Mouse (Mus musculus): Measurements from ENCODE around the gene Atp6v1e2. TPM values are rescaled to one million over a fixed set of nuclear protein-coding genes. Genes with fewer than 3 reads are reported as not detected.

The Atp6v1e2 gene
- polyA plus RNA-seq, 1 experiment from 2014 or later, result not detected

DNA sequence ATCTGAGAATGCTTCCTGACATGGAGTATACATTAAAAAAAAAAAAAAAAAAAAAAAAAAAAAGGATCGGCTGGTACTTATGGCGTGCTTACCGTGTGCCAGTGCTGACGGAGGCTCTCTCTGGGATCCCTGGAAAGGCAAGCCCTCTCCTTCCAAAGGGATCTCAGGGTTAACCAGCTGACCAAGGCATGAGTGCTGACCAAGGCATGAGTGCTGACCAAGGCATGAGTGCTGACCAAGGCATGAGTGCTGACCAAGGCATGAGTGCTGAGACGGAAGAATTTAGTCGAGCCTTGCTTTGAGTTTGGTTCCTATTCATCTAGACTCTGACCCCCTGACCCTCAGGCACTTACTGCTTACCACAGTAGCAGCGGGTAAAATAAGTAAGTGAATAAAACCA is 9.0 kb downstream of the Atp6v1e2 start:
- Histone ChIP-seq H3K4me2 (replicated peaks) (no peak overlapping the region), H3K27me3 (no peaks in the 10 kb centered on the region), H3K9ac (no peak overlapping the region), H3K27ac (replicated peaks) (no peak overlapping the region), H3K4me3 (replicated peaks) (no peak overlapping the region), H3K9me3 (replicated peaks) (no peaks in the 10 kb centered on the region), H3K4me1 (peaks cover 12% of the 10 kb centered on the region; the same call in 1 of the 2 replicates), H3K36me3 (no peaks in the 10 kb centered on the region)
- WGBS, result 59% methylated on average over 7 of the region's 7 CpGs
- ATAC-seq (ENCODE audit: insufficient number of reproducible peaks, low FRiP score, low TSS enrichment, low read depth), result no peak

DNA sequence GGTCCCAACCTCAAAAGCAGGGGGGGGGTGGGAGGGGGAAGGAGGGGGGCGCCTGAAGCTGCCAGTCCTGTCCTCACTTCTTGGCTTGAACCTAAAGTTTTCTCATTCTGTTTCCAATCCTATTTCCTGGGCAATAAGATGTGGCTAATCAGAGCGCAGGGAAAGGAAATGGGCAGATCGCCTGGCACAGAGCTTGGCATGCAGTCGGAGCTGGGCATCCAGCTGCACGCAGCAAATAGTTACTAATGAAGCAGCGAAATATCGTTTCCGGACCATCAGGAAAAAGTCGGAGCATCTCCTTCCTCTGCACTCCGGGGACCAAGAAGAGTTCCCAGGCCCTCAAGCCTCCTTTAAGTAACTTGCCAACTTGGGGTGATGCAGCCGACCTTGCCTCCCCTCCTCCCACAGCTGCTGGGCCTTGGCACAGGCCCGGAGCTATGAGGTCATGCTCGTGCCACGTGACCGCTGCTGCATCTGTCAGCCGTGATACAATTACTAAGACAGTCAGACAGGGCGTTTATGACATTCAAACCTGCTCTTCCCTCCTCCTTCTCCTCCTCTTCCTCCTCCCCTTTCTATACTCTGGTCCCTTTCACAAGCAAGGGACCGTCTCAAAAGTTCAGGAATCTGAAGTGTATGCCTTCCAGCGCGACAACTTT is 10.1 kb downstream of the Atp6v1e2 start:
- no peaks in the 10 kb centered on the region for H3K36me3 ChIP-seq
- peak overlapping the region; percentile 44 for H3K4me3 ChIP-seq (replicated peaks)
- WGBS, result 2% methylated on average over 20 of the region's 20 CpGs
- H3K27ac ChIP-seq (replicated peaks), result peak overlapping the region; percentile 73
- peaks cover 12% of the 10 kb centered on the region; the same call in 1 of the 2 replicates for H3K4me1 ChIP-seq
- peak overlapping the region; percentile 71 for H3K4me2 ChIP-seq (replicated peaks)
- ATAC-seq (ENCODE audit: insufficient number of reproducible peaks, low FRiP score, low TSS enrichment, low read depth), result peak; percentile 86
- H3K9me3 ChIP-seq (replicated peaks), result no peaks in the 10 kb centered on the region
- H3K9ac ChIP-seq, result peak overlapping the region; percentile 7; the same call in 1 of the 2 replicates
- H3K27me3 ChIP-seq, result no peaks in the 10 kb centered on the region

DNA sequence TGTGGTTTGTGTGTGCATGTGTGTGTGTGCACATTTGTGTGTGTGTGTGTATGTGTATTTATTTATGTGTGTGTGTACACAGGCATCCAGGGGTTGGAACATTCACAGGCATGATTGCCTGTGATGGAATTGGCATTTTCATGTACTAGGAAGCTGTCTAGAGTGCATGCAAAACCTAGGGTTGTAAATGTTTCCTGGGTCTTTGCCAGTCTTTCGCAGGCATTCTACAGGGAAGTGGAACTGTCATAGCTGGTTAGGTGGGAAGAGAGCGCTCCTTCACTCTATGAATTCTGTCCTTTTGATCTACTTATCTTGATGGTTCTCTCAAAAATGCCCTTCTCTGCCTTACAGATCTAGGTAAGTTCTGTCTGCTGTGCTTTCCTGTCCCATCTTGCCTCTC is 10.6 kb downstream of the Atp6v1e2 start:
- H3K9ac ChIP-seq, result no peak overlapping the region
- no peaks in the 10 kb centered on the region for H3K27me3 ChIP-seq
- H3K4me3 ChIP-seq (replicated peaks), result peak overlapping the region; percentile 44; the same call in 1 of the 2 replicates
- no peaks in the 10 kb centered on the region for H3K9me3 ChIP-seq (replicated peaks)
- H3K36me3 ChIP-seq, result no peaks in the 10 kb centered on the region
- no peak for ATAC-seq (ENCODE audit: insufficient number of reproducible peaks, low FRiP score, low TSS enrichment, low read depth)
- 44% methylated on average over 2 of the region's 2 CpGs for WGBS
- H3K4me2 ChIP-seq (replicated peaks), result no peak overlapping the region
- peaks cover 12% of the 10 kb centered on the region; the same call in 1 of the 2 replicates for H3K4me1 ChIP-seq
- H3K27ac ChIP-seq (replicated peaks), result peak overlapping the region; percentile 73; the same call in 1 of the 2 replicates

DNA sequence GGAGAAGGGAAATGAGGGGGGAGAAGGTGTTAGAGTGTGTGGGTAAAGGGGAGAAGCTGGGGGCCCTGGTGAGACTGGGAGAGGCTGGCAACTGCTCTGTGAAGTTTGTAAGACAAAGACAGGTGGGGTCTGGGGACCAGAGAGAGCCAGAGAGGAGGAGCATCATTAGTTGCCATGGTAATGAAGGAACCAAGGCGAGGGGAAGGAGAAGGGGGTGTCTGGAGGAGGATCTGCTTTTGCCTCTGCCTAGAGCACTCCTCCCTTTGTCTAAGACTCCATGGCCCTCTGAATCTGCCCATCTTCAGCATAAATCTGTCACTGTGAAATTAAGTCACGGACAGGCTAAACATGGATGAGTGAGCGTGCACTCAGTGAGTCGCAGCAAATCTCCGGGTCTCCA is 14.8 kb downstream of the Atp6v1e2 start:
- WGBS, result 48% methylated on average over 5 of the region's 5 CpGs
- H3K27ac ChIP-seq (replicated peaks), result no peak overlapping the region
- no peak for ATAC-seq (ENCODE audit: insufficient number of reproducible peaks, low FRiP score, low TSS enrichment, low read depth)
- H3K9ac ChIP-seq, result no peak overlapping the region
- H3K4me3 ChIP-seq (replicated peaks), result no peak overlapping the region
- no peaks in the 10 kb centered on the region for H3K36me3 ChIP-seq
- peaks cover 11% of the 10 kb centered on the region; the same call in 1 of the 2 replicates for H3K4me1 ChIP-seq
- no peaks in the 10 kb centered on the region for H3K9me3 ChIP-seq (replicated peaks)
- H3K4me2 ChIP-seq (replicated peaks), result no peak overlapping the region
- H3K27me3 ChIP-seq, result no peaks in the 10 kb centered on the region

DNA sequence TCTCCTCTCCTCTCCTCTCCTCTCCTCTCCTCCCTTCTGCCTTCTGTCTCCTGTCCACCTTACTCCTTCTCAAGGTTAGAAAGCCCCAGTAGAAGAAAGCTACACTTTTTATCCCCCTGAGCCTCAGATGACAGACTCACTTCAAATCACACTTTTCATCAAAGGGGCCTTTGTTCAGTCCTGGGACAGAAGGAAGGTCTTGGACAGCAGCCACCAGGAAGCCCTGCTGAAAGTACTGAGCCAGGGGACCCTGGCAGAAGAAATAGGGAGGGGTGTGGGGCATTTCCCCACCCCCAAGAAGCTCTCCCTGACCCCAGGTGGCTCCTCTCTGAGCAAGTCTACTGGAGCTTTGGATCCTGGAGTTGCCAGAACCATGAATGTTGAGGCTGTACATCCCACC is 17.7 kb downstream of the Atp6v1e2 start:
- Histone ChIP-seq H3K9me3 (replicated peaks) (no peaks in the 10 kb centered on the region), H3K9ac (no peak overlapping the region), H3K4me2 (replicated peaks) (no peak overlapping the region), H3K4me1 (peaks cover 6% of the 10 kb centered on the region; the same call in 1 of the 2 replicates), H3K36me3 (no peaks in the 10 kb centered on the region), H3K27ac (replicated peaks) (no peak overlapping the region), H3K27me3 (no peaks in the 10 kb centered on the region), H3K4me3 (replicated peaks) (no peak overlapping the region)
- no peak for ATAC-seq (ENCODE audit: insufficient number of reproducible peaks, low FRiP score, low TSS enrichment, low read depth)

DNA sequence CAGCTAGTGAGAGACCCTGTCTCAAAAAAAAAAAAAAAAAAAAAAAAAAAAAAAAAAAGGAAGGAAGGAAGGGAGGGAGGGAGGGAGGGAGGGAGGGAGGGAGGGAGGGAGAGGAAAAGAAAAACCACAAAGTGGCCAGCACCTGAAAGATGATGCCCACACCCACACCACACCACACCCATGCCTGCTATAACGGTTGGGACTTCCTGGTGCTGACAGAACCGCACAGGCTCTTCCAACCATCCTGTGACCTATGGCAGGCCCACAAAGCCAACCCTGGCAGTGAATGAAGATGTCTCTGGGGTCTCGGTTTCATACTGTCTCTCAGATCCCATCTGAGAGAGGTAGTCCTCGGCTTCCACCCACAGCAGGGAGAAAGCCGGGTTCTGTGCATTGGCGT is 18.3 kb downstream of the Atp6v1e2 start:
- Histone ChIP-seq H3K9ac (no peak overlapping the region), H3K4me3 (replicated peaks) (no peak overlapping the region), H3K4me1 (peaks cover 8% of the 10 kb centered on the region; the same call in 1 of the 2 replicates), H3K4me2 (replicated peaks) (no peak overlapping the region), H3K27ac (replicated peaks) (no peak overlapping the region), H3K36me3 (no peaks in the 10 kb centered on the region), H3K27me3 (no peaks in the 10 kb centered on the region), H3K9me3 (replicated peaks) (no peaks in the 10 kb centered on the region)
- WGBS, result 76% methylated on average over 6 of the region's 6 CpGs
- ATAC-seq (ENCODE audit: insufficient number of reproducible peaks, low FRiP score, low TSS enrichment, low read depth), result no peak

DNA sequence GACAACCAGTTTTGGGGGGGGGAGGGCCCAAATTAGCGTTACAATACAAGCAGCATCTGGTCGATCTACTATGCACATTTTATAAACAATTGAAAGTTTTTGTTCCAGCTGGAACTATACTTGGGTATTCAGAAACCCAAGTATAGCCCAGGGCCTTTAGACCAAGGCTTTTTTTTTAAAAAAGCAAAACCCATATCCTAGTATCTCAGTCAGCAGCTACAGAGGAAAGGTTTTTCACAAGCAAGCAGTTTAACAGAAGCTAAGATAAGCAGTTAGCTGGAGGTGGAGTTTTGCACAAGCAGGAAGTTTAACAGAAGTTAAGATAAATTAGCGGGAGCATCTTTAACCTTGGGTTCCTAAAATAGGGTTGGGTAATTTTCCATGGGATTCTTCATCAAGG is 20.9 kb downstream of the Atp6v1e2 start:
- Histone ChIP-seq H3K4me2 (replicated peaks) (no peak overlapping the region), H3K9ac (no peak overlapping the region), H3K27me3 (no peaks in the 10 kb centered on the region), H3K27ac (replicated peaks) (no peak overlapping the region), H3K9me3 (replicated peaks) (no peaks in the 10 kb centered on the region), H3K36me3 (no peaks in the 10 kb centered on the region), H3K4me1 (peaks cover 16% of the 10 kb centered on the region; the same call in 1 of the 2 replicates), H3K4me3 (replicated peaks) (no peak overlapping the region)
- 84% methylated on average over 3 of the region's 3 CpGs for WGBS
- ATAC-seq (ENCODE audit: insufficient number of reproducible peaks, low FRiP score, low TSS enrichment, low read depth), result no peak

DNA sequence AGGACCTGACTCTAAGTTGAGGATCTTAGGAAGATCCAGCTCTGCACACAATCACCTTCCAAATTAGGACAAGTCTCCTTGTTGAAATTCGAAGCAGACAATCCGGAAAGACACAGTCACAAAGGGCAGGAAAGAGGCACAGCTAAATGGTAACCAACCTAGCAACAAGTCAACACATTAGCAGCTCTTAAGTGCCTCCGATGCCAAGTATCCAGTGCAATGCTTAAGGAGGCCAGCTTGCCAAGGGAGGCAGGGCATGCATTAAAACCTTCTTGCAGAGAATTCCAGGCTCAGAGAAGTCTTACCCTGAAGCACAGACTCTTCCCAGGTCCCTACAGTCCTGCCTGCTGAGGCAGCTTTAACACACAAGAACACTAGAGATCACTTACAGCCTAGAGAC is 23.0 kb downstream of the Atp6v1e2 start:
- H3K4me1 ChIP-seq, result 0 out of 2 replicates have a peak, but pooled peaks cover 14% of the 10 kb centered on the region
- no peaks in the 10 kb centered on the region for H3K9me3 ChIP-seq (replicated peaks)
- no peaks in the 10 kb centered on the region for H3K27me3 ChIP-seq
- no peak overlapping the region for H3K4me3 ChIP-seq (replicated peaks)
- no peaks in the 10 kb centered on the region for H3K36me3 ChIP-seq
- 55% methylated on average over 3 of the region's 3 CpGs for WGBS
- no peak overlapping the region for H3K4me2 ChIP-seq (replicated peaks)
- ATAC-seq (ENCODE audit: insufficient number of reproducible peaks, low FRiP score, low TSS enrichment, low read depth), result no peak
- no peak overlapping the region; the same call in 1 of the 2 replicates for H3K27ac ChIP-seq (replicated peaks)
- H3K9ac ChIP-seq, result no peak overlapping the region

DNA sequence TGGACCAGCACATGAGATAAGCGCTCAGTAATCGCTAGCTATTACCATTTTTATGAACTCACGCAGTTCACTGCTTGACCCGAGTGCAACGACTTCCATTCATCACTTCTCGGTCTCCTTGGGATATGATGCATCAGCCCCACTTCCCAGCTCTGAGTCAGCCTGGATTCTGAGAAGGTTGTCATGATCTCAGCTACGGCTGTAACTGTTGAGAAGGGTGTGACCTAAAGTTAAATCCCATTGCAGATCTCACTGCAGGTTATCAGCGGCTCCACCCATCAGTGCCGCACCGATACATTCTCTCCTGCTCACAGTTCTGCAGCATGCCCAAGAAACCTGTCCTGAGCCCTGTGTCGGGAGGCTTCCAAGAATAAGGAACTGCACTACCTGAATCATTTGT is 28.0 kb downstream of the Atp6v1e2 start:
- Histone ChIP-seq H3K36me3 (no peaks in the 10 kb centered on the region), H3K27ac (replicated peaks) (no peak overlapping the region), H3K9ac (no peak overlapping the region), H3K9me3 (replicated peaks) (0 out of 2 replicates have a peak, but pooled peaks cover 2% of the 10 kb centered on the region), H3K4me2 (replicated peaks) (no peak overlapping the region), H3K4me1 (0 out of 2 replicates have a peak, but pooled peaks cover 8% of the 10 kb centered on the region), H3K4me3 (replicated peaks) (no peak overlapping the region), H3K27me3 (no peaks in the 10 kb centered on the region)
- no peak for ATAC-seq (ENCODE audit: insufficient number of reproducible peaks, low FRiP score, low TSS enrichment, low read depth)
- WGBS, result 83% methylated on average over 11 of the region's 11 CpGs

DNA sequence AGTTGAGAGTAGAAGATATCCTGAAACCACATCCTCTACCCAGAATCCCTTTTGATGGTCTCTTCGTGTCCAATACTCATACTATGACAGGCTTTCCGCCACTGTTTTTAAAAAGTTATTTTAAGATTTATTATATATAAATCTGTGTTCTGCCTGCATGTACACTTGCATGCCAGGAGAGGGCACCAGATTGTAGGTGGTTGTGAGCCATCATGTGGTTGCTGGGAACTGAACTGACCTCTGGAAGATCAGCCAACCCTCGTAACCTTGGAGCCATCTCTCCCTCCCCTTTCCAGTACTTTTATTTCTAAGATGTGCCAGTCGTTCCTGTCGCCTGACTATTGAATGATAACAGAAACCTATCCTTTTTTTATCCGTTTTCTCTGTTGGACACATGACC is 28.9 kb downstream of the Atp6v1e2 start:
- Histone ChIP-seq H3K9me3 (replicated peaks) (0 out of 2 replicates have a peak, but pooled peaks cover 2% of the 10 kb centered on the region), H3K36me3 (no peaks in the 10 kb centered on the region), H3K27me3 (no peaks in the 10 kb centered on the region), H3K9ac (no peak overlapping the region), H3K4me3 (replicated peaks) (no peak overlapping the region), H3K4me2 (replicated peaks) (no peak overlapping the region), H3K4me1 (0 out of 2 replicates have a peak, but pooled peaks cover 8% of the 10 kb centered on the region), H3K27ac (replicated peaks) (no peak overlapping the region)
- no peak for ATAC-seq (ENCODE audit: insufficient number of reproducible peaks, low FRiP score, low TSS enrichment, low read depth)
- 75% methylated on average over 6 of the region's 6 CpGs for WGBS

DNA sequence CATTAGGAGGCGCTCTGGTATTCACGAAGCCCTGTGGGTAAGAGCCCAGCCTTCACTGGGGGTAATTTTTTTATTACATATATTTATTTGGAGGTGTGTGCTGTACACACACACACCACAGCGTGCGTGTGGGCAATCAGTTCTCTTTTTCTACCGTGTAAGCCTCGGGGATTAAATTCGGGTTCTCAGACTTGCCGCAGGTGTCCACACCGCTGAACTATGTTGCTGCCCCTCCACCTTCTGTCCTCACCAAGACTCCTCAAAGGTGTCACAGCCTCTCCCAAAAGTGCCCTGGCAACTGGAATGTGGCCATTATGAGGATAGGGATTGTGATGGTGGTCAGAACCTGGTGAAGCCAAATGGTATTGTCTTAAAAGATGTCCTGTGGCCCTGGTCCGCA is 30.6 kb downstream of the Atp6v1e2 start, which contains the start of gene Tmem247:
Gene Tmem247, plus strand, starts transcription at position 301 of the 400 bp plus-strand sequence.
- 0 out of 2 replicates have a peak, but pooled peaks cover 2% of the 10 kb centered on the region for H3K9me3 ChIP-seq (replicated peaks)
- 89% methylated on average over 10 of the region's 10 CpGs for WGBS
- H3K4me3 ChIP-seq (replicated peaks), result no peak within 1 kb of the TSS
- H3K9ac ChIP-seq, result no peak within 1 kb of the TSS
- H3K36me3 ChIP-seq, result no peaks in the 10 kb centered on the region
- no peak within 1 kb of the TSS for H3K27ac ChIP-seq (replicated peaks)
- H3K4me1 ChIP-seq, result no peaks in the 10 kb centered on the region
- H3K27me3 ChIP-seq, result no peaks in the 10 kb centered on the region
- no peak within 1 kb of the TSS for H3K4me2 ChIP-seq (replicated peaks)
- no peak for ATAC-seq (ENCODE audit: insufficient number of reproducible peaks, low FRiP score, low TSS enrichment, low read depth)

DNA sequence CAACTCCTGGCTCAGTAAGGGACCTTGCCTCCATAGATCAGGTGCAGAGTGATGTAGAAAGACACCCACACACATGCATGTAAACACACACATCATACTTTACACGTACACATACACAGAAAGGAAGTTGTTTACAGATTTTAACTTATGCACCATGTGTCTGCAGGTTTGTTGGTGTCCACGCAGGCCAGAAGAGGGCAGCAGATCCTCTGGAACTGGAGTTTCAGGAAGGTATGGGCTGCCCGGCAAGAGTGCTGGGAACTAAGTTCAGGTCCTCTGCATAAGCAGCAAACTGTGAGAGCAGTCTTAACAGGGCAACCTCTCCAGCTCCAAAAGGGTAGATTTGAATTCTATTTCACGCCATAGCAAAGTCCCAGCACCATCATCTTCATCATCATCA is 32.2 kb downstream of the Atp6v1e2 start:
- Histone ChIP-seq H3K27me3 (no peaks in the 10 kb centered on the region), H3K36me3 (no peaks in the 10 kb centered on the region), H3K4me2 (replicated peaks) (no peak overlapping the region), H3K27ac (replicated peaks) (no peak overlapping the region), H3K9ac (no peak overlapping the region), H3K4me3 (replicated peaks) (no peak overlapping the region), H3K9me3 (replicated peaks) (0 out of 2 replicates have a peak, but pooled peaks cover 2% of the 10 kb centered on the region), H3K4me1 (no peaks in the 10 kb centered on the region)
- 82% methylated on average over 4 of the region's 4 CpGs for WGBS
- ATAC-seq (ENCODE audit: insufficient number of reproducible peaks, low FRiP score, low TSS enrichment, low read depth), result no peak

Data from embryonic facial prominence, embryonic 15.5 days (tissue).